In genomic region chr6:117060688-117061087, GRCm38 (mm10) we compare ENCODE assay signal across 11 mouse cellular contexts.
DNase-seq lines count a peak whose midpoint lies in the region.
"Had no signal": no experiment of that assay in that cellular context is flagged by ENCODE, and none has a peak within 500 bp of the region (broad histone marks: within the 10 kb centered on the region; RNA-seq: fewer than 3 reads in every experiment).

No protein-coding gene starts in this region.

- peak; percentile 68 for DNase-seq in adrenal gland, postnatal 10 days
- no peak for DNase-seq in adrenal gland, adult 18-20 months (ENCODE audit: low spot score in 2 of 2)
- peak; percentile 50 for DNase-seq in kidney, adult 11 months
- DNase-seq in kidney, postnatal 4 days, result no peak
- DNase-seq in NIH3T3 (ENCODE audit: low read depth), result peak; percentile 29
- peak; percentile 47 for DNase-seq in kidney, postnatal 10 days
- no peak for DNase-seq in layer of hippocampus, adult 9-11 months
- no peak for DNase-seq in frontal cortex, adult 2 months (ENCODE audit: extremely low spot score in 1 of 2, low spot score in 1 of 2)
- DNase-seq: liver, embryonic 13.5 days; lung, postnatal 36 days; midbrain, embryonic 14.5 days had no signal

Comparison
In these comparisons a context has a peak if more than half of its experiments do, and no peak if none do; other contexts are left out.
1. DNase-seq: peak in adrenal gland, postnatal 10 days (single experiment), kidney, adult 11 months (single experiment), NIH3T3 (single experiment) and kidney, postnatal 10 days (single experiment); none in adrenal gland, adult 18-20 months (0 of 2), kidney, postnatal 4 days (0 of 2), layer of hippocampus, adult 9-11 months (single experiment) and frontal cortex, adult 2 months (0 of 2).